Mouse (Mus musculus): ENCODE measurements around the gene Rpp14. TPM values are rescaled to one million over a fixed set of nuclear protein-coding genes. Genes with fewer than 3 reads are reported as not detected.
"Not testable (repeated sequence)": the region's sequence is repeated elsewhere in the genome, so short reads cannot be mapped to it uniquely, and the experiment has no call there.

Gene Rpp14
- total RNA-seq, 2 experiments from 2014 or later, result 13.8 to 14.7 TPM

- no peak for ATAC-seq (ENCODE audit: poor library complexity, severe bottlenecking)
Measured at GRCm38 (mm10) chr14:8113616-8114015, 33.4 kb downstream of the Rpp14 start.

- no peak for ATAC-seq (ENCODE audit: poor library complexity, severe bottlenecking)
Measured at GRCm38 (mm10) chr14:8114306-8114705, 34.1 kb downstream of the Rpp14 start.

- no peak for ATAC-seq (ENCODE audit: poor library complexity, severe bottlenecking)
Measured at GRCm38 (mm10) chr14:8114756-8115155, 34.6 kb downstream of the Rpp14 start.

GRCm38 (mm10) chr14:8115772-8116171, 35.6 kb downstream of the Rpp14 start:
- no peak for ATAC-seq (ENCODE audit: poor library complexity, severe bottlenecking)

GRCm38 (mm10) chr14:8117371-8117770, 37.2 kb downstream of the Rpp14 start:
- no peak for ATAC-seq (ENCODE audit: poor library complexity, severe bottlenecking)

- ATAC-seq (ENCODE audit: poor library complexity, severe bottlenecking), result no peak
Measured at GRCm38 (mm10) chr14:8119454-8119853, 39.3 kb downstream of the Rpp14 start.

GRCm38 (mm10) chr14:8119904-8120303, 39.7 kb downstream of the Rpp14 start:
- ATAC-seq (ENCODE audit: poor library complexity, severe bottlenecking), result no peak

GRCm38 (mm10) chr14:8123141-8123540, 43.0 kb downstream of the Rpp14 start:
- ATAC-seq (ENCODE audit: poor library complexity, severe bottlenecking), result no peak

GRCm38 (mm10) chr14:8123611-8124010, 43.4 kb downstream of the Rpp14 start:
- not testable (repeated sequence) for ATAC-seq (ENCODE audit: poor library complexity, severe bottlenecking)

- ATAC-seq (ENCODE audit: poor library complexity, severe bottlenecking), result no peak
Measured at GRCm38 (mm10) chr14:8124046-8124881, 44.1 kb downstream of the Rpp14 start.

- no peak for ATAC-seq (ENCODE audit: poor library complexity, severe bottlenecking)
Measured at GRCm38 (mm10) chr14:8127971-8128370, 47.8 kb downstream of the Rpp14 start.

GRCm38 (mm10) chr14:8132789-8133188, 52.6 kb downstream of the Rpp14 start:
- ATAC-seq (ENCODE audit: poor library complexity, severe bottlenecking), result peak; percentile 97

- no peak for ATAC-seq (ENCODE audit: poor library complexity, severe bottlenecking)
Measured at GRCm38 (mm10) chr14:8134234-8134633, 54.1 kb downstream of the Rpp14 start.

GRCm38 (mm10) chr14:8135130-8135529, 55.0 kb downstream of the Rpp14 start:
- ATAC-seq (ENCODE audit: poor library complexity, severe bottlenecking), result no peak

GRCm38 (mm10) chr14:8139724-8140710, 59.9 kb downstream of the Rpp14 start:
- ATAC-seq (ENCODE audit: poor library complexity, severe bottlenecking), result no peak

- ATAC-seq (ENCODE audit: poor library complexity, severe bottlenecking), result no peak
Measured at GRCm38 (mm10) chr14:8141131-8141530, 61.0 kb downstream of the Rpp14 start.

Other genes with a start within 250 kb of the Rpp14 start
- gene Gm45521, start 123.1 kb upstream of the Rpp14 start, total RNA-seq (2015), result not detected in 2 replicates
- gene Gm45521, start 123.1 kb upstream of the Rpp14 start, total RNA-seq (2017), result not detected in 2 replicates
- 0.02 and 0.07 TPM in 2 replicates for gene Dnase1l3, start 85.8 kb upstream of the Rpp14 start, total RNA-seq (2015)
- not detected in 2 replicates for gene Dnase1l3, start 85.8 kb upstream of the Rpp14 start, total RNA-seq (2017)
- 0.80 and 1.5 TPM in 2 replicates for gene Abhd6, start 77.5 kb upstream of the Rpp14 start, total RNA-seq (2015)
- 0.66 TPM in 1 of 2 replicates, not detected in the other for gene Abhd6, start 77.5 kb upstream of the Rpp14 start, total RNA-seq (2017)
- gene Pxk, start 17.8 kb downstream of the Rpp14 start, total RNA-seq (2015), result 41.9 and 47.3 TPM in 2 replicates
- gene Pxk, start 17.8 kb downstream of the Rpp14 start, total RNA-seq (2017), result 28.0 and 37.9 TPM in 2 replicates
- gene Pdhb, start 92.7 kb downstream of the Rpp14 start, total RNA-seq (2015), result 72.7 and 76.3 TPM in 2 replicates
- 101 and 115 TPM in 2 replicates for gene Pdhb, start 92.7 kb downstream of the Rpp14 start, total RNA-seq (2017)
- gene Kctd6, start 133.8 kb downstream of the Rpp14 start, total RNA-seq (2015), result 6.2 and 7.3 TPM in 2 replicates
- 6.6 and 9.0 TPM in 2 replicates for gene Kctd6, start 133.8 kb downstream of the Rpp14 start, total RNA-seq (2017)
- gene Acox2, start 179.0 kb downstream of the Rpp14 start, total RNA-seq (2015), result not detected in 2 replicates
- not detected in 2 replicates for gene Acox2, start 179.0 kb downstream of the Rpp14 start, total RNA-seq (2017)
- 0.09 TPM in 1 of 2 replicates, not detected in the other for gene Fam107a, start 237.7 kb downstream of the Rpp14 start, total RNA-seq (2015)
- not detected in 2 replicates for gene Fam107a, start 237.7 kb downstream of the Rpp14 start, total RNA-seq (2017)